Mouse (Mus musculus): ENCODE data around the gene Ptprk.

Gene Ptprk

DNA sequence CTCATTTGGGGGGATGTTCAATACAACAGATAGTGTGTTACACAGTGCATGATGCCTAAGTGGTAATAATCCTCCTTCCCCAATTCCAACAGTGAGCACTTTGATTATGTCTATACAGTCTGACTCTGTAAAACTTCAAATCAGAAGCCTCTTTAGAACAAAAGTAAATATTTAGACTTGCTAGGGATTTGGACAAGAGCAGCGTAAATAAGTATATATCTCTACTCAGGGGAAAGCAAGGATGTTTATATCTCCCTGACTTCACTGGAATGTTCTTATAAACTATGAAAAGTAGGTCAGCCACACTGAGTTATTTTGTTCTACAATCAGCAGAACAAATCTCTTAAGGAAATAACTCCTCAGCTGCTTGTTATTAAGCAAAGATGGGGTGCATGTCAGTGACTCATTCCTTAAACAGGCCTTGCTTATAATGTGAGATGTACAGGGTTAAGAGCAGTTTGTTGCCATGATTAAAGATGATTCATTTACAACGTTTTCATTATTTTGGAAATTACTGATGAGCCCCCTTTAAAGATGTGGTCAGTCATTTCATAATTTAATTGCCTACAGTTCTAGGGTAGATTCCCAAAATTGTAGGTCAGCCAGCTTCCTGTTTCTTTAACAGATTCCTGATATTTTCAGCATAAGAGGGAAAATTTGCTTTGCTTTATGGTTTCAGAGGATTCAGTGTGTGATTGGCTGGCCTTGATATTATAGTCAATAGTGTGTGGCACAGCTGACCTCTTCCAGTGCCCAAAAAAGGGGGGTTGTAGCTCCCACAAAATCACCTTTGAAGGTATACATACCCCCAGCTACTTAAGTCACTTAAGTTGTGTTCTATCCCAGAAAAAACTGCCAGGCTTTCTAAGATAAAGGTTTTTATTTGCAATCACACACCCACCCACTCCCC is 321.2 kb downstream of the Ptprk start:
- no peak for DNase-seq (ENCODE audit: low read depth in 1 of 2, low spot score in 2 of 2)

GRCm38 (mm10) chr10:28396520-28396915 is 321.9 kb downstream of the Ptprk start:
- no peak for DNase-seq (ENCODE audit: low read depth in 1 of 2, low spot score in 2 of 2)

DNA sequence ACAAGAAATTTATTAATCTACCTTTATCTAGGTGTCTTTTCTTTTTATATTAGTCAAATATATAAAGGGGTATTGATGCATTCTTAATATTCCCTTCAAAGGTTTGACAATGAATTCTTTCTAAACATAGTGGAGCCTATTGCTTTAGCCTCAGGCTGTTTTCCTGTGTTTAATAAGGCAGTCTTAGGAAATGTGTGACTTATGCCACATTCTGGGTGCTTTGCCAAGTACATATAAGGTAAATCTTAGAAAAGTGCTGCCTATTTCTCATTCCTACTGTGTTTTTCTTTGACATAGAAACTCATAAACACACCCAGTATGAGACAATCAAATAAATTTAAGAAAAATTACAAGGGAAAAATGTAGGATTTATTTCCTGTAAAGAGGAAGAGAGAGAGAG is 327.2 kb downstream of the Ptprk start:
- DNase-seq (ENCODE audit: low read depth in 1 of 2, low spot score in 2 of 2): no peak

- DNase-seq (ENCODE audit: low read depth in 1 of 2, low spot score in 2 of 2): no peak
Measured at GRCm38 (mm10) chr10:28408980-28409379, 334.4 kb downstream of the Ptprk start.

DNA sequence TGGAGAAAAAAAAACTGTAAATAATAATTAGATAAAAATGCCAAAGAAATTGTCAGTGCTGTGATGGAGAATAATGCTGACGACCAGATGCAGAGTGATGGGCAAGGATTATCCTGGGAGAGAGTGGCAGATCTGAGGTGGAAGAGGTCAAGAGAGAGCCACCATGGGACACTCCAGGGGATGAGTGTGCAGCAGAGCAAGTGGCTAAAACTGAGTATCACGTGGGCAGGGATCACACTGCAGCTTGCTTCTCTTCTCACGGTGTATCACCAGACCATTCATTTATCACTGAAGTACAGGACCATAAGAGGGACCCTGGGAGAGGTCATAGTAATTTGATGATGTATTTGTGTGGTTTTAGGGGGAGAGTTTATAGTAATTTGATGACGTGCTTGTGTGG is 340.2 kb downstream of the Ptprk start:
- DNase-seq (ENCODE audit: low read depth in 1 of 2, low spot score in 2 of 2): no peak

DNA sequence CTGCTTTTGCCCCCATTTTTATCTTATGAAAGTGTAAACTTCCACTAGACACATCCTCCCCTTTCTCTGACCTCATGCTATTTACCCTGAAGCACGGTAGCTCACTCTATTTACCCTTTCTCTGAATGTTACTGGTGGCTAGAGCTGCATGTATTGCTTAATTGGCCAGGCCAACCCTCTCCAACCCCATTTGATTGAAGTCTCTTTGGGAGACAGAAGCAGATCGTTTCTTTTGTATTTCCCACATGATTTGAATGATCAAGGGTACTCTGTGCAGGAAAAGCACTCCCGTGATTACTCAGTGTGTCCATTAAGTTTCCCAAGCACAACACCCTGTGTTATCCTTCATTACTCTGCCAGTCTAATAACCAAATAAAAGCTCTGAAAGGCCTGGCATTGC is 348.0 kb downstream of the Ptprk start:
- DNase-seq (ENCODE audit: low read depth in 1 of 2, low spot score in 2 of 2): no peak

DNA sequence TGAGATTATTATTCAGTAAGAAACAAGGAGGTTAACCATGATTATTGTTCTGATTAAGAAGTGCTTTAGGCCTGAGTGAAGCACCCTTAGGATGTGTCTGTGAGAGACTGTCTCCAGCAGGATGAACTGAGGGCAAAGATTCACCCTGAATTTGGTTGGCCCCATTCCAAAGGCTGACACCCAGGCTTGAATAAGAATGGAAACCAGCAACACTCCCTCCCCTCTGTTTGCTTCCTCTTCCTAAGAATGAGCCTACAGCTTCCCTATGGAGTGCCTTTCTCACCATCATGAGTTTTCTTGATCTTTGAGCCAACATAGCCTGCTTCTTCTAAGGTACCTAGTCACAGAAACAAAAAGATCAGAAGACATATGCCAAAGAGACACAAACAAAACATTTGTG is 350.8 kb downstream of the Ptprk start:
- DNase-seq (ENCODE audit: low read depth in 1 of 2, low spot score in 2 of 2): no peak

GRCm38 (mm10) chr10:28436084-28436483 is 361.5 kb downstream of the Ptprk start:
- DNase-seq (ENCODE audit: low read depth in 1 of 2, low spot score in 2 of 2): no peak

GRCm38 (mm10) chr10:28449853-28450252 is 375.2 kb downstream of the Ptprk start:
- no peak for DNase-seq (ENCODE audit: low read depth in 1 of 2, low spot score in 2 of 2)

DNA sequence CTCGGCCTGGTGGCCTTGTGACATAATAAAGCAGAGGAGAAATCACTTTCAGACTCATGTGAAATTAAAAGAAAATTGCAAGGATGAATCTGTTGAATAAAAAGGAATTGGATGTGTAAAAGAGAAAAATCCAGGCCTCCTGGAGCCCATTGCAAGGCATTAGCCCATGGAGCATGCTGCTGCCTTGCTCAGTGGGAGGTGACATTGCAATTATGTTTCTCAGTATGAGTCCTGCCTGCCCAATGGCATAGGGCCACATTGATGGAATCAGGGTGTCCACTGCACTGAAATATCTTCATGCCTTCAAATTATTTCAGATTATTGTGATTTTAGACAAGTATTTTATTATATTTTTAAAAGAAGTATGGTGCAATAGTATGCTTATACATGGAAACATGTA is 376.0 kb downstream of the Ptprk start:
- DNase-seq (ENCODE audit: low read depth in 1 of 2, low spot score in 2 of 2): no peak

DNA sequence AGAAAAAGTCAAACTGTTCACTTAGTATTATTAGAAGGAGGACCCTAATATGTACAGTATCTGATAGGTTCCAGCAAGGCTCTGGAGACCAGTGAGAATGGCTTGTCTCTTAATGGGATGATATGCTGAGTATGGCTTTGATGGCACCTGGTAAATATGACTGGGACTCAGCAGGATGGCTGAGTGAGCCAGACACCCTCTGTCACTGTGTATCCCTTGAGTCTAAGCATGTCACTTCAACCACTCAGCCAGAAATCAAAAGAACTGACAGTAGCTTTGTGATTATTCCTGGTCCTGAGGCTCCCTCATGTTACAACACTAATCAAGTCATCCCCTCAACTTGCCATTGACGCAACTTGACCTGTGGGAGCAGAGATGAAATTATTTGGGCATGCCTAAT is 383.4 kb downstream of the Ptprk start:
- DNase-seq (ENCODE audit: low read depth in 1 of 2, low spot score in 2 of 2): no peak

- no peak for DNase-seq (ENCODE audit: low read depth in 1 of 2, low spot score in 2 of 2)
Measured at GRCm38 (mm10) chr10:28459963-28460362, 385.3 kb downstream of the Ptprk start.

DNA sequence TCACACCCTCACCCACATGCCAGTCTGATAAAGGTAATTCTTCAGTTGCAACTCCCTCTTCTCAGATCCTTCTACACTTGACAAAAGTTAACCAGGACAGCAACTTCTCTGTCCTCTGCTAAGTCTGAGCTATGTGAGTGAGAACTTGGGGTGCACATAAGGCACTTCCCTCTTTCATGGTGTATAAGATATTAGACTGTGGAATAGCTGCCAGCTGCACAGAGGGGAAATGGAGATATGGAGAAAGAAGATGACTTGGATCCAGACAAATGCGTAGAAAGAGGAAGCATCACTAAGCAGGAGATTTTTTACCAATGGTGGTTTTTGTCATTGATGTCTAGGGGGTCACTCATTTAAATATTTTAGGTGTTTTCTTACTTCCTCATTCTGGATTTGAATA is 389.1 kb downstream of the Ptprk start:
- no peak for DNase-seq (ENCODE audit: low read depth in 1 of 2, low spot score in 2 of 2)

DNA sequence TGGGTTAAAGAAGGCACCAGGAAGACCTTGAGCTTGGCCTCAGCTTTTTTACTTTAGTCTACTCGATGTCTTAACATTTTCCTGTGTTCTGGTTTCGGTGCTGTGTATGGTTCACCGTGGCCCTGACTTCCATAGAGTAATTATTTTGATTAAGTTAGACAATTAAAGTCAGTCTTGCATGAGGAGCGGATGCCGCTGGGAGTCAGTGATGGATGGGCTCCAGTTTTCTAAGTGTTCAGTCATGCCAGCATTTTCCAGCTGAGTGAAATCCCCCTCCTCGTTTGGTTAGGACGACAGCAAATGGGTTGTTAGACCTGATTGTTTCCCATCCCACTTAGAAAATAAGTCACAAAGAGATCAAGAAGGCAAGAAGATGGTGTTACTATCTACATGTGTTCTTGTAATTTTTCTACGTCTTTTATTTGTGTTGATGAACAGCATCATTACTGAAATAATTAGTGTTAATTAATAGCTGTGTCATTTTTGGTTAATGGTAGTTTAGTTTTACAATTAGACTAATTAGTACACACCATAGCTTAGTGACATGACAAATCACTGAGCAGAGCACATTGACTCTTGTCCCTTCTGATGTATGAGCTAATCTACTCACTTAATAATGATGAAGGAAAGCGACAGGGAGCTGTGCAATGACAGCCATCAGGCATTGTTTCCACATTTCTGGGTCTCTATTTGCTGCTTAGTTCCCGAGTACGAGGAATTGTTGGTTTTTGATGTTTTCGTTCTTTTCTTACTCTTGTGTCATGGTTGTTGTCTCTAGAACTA is 390.3 kb downstream of the Ptprk start:
- no peak for DNase-seq (ENCODE audit: low read depth in 1 of 2, low spot score in 2 of 2)

DNA sequence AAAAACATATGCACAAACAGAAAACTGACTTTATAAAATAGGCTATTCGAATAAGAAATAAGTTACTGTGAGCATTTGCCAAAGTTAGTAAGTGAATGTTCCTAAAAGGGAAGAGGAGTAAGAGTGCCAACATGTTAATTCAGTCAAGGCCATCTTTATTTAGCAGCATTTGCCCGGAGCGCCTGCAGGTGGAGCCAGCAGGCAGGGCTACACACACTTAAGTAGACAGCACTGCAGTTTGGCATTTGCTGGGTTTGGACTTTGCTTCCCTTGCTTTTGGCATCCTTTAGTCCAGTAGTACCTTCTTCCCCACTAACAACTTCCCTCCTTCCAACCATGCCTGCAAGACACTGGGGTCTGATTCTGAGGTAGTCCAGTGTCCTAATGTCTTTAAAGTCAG is 411.0 kb downstream of the Ptprk start:
- no peak for DNase-seq (ENCODE audit: low read depth in 1 of 2, low spot score in 2 of 2)

DNA sequence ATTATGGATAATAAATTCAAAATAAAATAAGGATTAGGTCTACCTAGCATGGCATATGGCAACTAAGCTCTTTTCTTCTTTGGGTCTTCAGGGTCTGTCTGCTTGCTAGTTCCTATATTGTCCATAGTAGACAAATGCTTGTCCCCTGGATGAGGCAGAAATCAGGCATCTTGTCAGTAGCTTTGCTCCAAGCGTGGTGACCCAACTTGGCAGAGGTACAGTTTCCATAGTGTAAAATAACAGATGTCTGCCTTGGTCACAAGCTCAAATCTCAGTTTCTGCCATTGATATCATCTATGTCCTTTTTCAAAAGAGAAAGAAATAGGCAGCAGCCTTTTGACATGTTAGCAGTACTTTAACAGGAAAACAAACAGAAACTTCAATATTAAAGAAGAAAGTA is 416.4 kb downstream of the Ptprk start:
- no peak for DNase-seq (ENCODE audit: low read depth in 1 of 2, low spot score in 2 of 2)

DNA sequence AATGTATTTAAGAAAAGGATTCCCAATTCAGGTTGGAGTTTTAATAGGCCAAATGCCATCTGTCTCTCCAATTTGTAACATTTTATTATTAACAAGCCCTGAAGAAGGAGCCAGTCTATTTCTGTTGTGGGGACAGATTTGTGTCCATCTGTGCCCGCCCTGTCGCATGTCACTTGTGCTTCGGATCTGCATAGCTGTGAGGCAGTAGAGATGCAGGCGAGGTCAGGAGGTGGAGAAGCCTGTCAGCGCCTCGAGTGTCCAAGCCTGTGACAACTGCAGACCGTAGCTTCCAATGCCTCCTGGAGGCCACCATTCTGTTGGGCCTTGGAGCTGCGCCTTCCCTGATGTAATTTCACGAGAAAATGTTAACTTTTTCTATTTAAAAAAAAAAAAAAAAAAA is 417.6 kb downstream of the Ptprk start:
- DNase-seq (ENCODE audit: low read depth in 1 of 2, low spot score in 2 of 2): no peak

GRCm38 (mm10) chr10:28492870-28493269 is 418.2 kb downstream of the Ptprk start:
- DNase-seq (ENCODE audit: low read depth in 1 of 2, low spot score in 2 of 2): no peak

- DNase-seq (ENCODE audit: low read depth in 1 of 2, low spot score in 2 of 2): no peak
Measured at GRCm38 (mm10) chr10:28493271-28493861, 418.7 kb downstream of the Ptprk start.

DNA sequence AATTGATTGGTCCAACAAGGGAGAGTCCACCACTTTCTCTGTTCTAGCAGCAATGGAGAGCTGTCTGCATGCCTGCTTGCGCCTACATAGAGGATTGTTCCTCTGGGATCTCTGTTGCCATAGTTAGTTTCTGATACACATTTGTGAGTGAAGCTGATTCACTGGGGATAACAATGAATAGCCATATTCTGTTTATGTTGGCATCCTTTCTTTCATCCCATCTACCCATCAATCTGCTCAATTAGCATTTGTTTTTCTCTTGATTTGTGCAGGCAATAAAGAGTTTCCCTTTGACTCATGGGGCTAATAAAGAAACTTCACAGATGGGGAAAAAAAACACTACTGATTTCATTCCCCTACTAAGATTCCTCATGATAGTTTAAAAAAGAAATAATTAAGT is 423.2 kb downstream of the Ptprk start:
- no peak for DNase-seq (ENCODE audit: low read depth in 1 of 2, low spot score in 2 of 2)

DNA sequence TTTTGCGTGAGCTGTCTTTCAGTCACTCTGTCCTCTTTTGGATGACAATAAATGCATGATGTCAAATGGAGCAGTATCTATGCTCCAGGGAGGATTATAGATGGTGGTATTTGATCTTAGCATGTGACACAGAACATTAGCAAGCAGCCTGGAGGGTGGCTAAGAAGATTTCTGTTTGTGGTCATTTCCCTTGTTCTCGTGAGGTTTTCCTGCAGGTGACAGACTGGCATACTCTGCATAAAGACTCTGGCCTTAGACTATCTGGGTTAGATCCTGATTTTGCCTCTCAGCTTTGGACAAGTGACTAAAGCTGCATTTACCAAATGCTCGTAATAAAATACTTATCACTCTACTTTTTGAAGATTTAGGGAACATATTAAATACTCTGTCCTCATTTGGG is 423.9 kb downstream of the Ptprk start:
- no peak for DNase-seq (ENCODE audit: low read depth in 1 of 2, low spot score in 2 of 2)

GRCm38 (mm10) chr10:28513601-28514000 is 439.0 kb downstream of the Ptprk start:
- no peak for DNase-seq (ENCODE audit: low read depth in 1 of 2, low spot score in 2 of 2)
